Mouse (Mus musculus) intestine, embryonic 16.5 days (tissue): ENCODE measurements around the gene Tmem86b. TPM values are rescaled to one million over a fixed set of nuclear protein-coding genes. Genes with fewer than 3 reads are reported as not detected.

Experiments
- microRNA-seq: library from miRNA; unstranded; fragments of <30 nt; microRNA quantifications from one replicate; pipeline ENCODE4, GENCODE M21; 2016
- polyA plus RNA-seq: library from polyadenylated mRNA; unstranded; fragments of >200 nt; fragmentation: Nextera tagmentation; extraction: Ambion mirVana; gene quantifications from 2 replicates; pipeline ENCODE4 v1.2.1, GENCODE M21; 2015

Tmem86b gene
- polyA plus RNA-seq, 1 experiment from 2014 or later: 16.3 TPM

Small RNAs within 50 kb of the gene (microRNA-seq; reads per million reads assigned to microRNA genes)
- gene Gm23577: not detected

Other genes with a start within 250 kb of the Tmem86b start
- gene Gp6, start 233.7 kb downstream of the Tmem86b start, polyA plus RNA-seq: 0.10 and 0.23 TPM in 2 replicates
- gene Rdh13, start 185.8 kb downstream of the Tmem86b start, polyA plus RNA-seq: 27.3 and 28.7 TPM in 2 replicates
- gene Eps8l1, start 170.7 kb downstream of the Tmem86b start, polyA plus RNA-seq: 4.0 and 4.1 TPM in 2 replicates
- 17.0 and 17.3 TPM in 2 replicates for gene Ppp1r12c, start 129.7 kb downstream of the Tmem86b start, polyA plus RNA-seq
- gene Tnnt1, start 115.0 kb downstream of the Tmem86b start, polyA plus RNA-seq: 23.0 and 23.2 TPM in 2 replicates
- gene Tnni3, start 107.2 kb downstream of the Tmem86b start, polyA plus RNA-seq: 1.6 TPM in 2 replicates
- 1.1 and 1.3 TPM in 2 replicates for gene Dnaaf3, start 99.0 kb downstream of the Tmem86b start, polyA plus RNA-seq
- 5.9 and 6.8 TPM in 2 replicates for gene Syt5, start 83.9 kb downstream of the Tmem86b start, polyA plus RNA-seq
- gene Ptprh, start 27.4 kb downstream of the Tmem86b start, polyA plus RNA-seq: 3.0 and 4.7 TPM in 2 replicates
- 2.6 and 2.9 TPM in 2 replicates for gene Ppp6r1, start 27.6 kb upstream of the Tmem86b start, polyA plus RNA-seq
- 84.9 and 95.4 TPM in 2 replicates for gene Hspbp1, start 53.6 kb upstream of the Tmem86b start, polyA plus RNA-seq
- gene Brsk1, start 59.2 kb upstream of the Tmem86b start, polyA plus RNA-seq: 0.86 and 1.4 TPM in 2 replicates
- gene Tmem150b, start 93.8 kb upstream of the Tmem86b start, polyA plus RNA-seq: 4.4 and 5.4 TPM in 2 replicates
- gene Kmt5c, start 108.7 kb upstream of the Tmem86b start, polyA plus RNA-seq: 66.7 and 76.0 TPM in 2 replicates
- 38.1 and 50.6 TPM in 2 replicates for gene Cox6b2, start 121.7 kb upstream of the Tmem86b start, polyA plus RNA-seq
- not detected in 2 replicates for gene Fam71e2, start 139.9 kb upstream of the Tmem86b start, polyA plus RNA-seq
- gene Il11, start 151.4 kb upstream of the Tmem86b start, polyA plus RNA-seq: 0.09 TPM in 1 of 2 replicates, not detected in the other
- 0.75 and 1.0 TPM in 2 replicates for gene Tmem190, start 151.5 kb upstream of the Tmem86b start, polyA plus RNA-seq
- 32.8 and 35.9 TPM in 2 replicates for gene Tmem238, start 158.2 kb upstream of the Tmem86b start, polyA plus RNA-seq
- gene Rpl28, start 161.5 kb upstream of the Tmem86b start, polyA plus RNA-seq: 320 and 345 TPM in 2 replicates
- 238 and 256 TPM in 2 replicates for gene Ube2s, start 181.2 kb upstream of the Tmem86b start, polyA plus RNA-seq
- 0.12 and 0.15 TPM in 2 replicates for gene Shisa7, start 213.3 kb upstream of the Tmem86b start, polyA plus RNA-seq
- 17.8 and 22.9 TPM in 2 replicates for gene Isoc2b, start 238.8 kb upstream of the Tmem86b start, polyA plus RNA-seq
- 1.4 TPM in 2 replicates for gene Isoc2a, start 245.7 kb upstream of the Tmem86b start, polyA plus RNA-seq